Mouse (Mus musculus) embryonic facial prominence, embryonic 13.5 days (tissue): ENCODE measurements at regions not wholly inside any gene's neighbourhood (a gene's known extent, or its start where the extent isn't known, plus 50 kb on each side); places are given as distances from the start of the nearest gene placed in this dataset.
A peak's percentile ranks its signal among the peaks of the same experiment; 100 is the strongest.

Experiments
- ATAC-seq: fragments of 200-750 bp; cut with Nextera tagmentation; 2 replicates; pipeline ENCODE4 v1.8.0; 2017; ENCODE audit warnings: low read depth; ENCODE audit not compliant: insufficient number of reproducible peaks, insufficient read depth, low FRiP score, low TSS enrichment
- H3K27ac ChIP-seq: fragments of 300-500 bp; sonication (generic); 2 replicates; pipeline ENCODE4 v1.5.1; 2015; ENCODE audit warnings: moderate library complexity, mild to moderate bottlenecking, inconsistent platforms
- H3K27me3 ChIP-seq: fragments of 300-500 bp; sonication (generic); 2 replicates; pipeline ENCODE4 v1.6.1; 2015; ENCODE audit warnings: mild to moderate bottlenecking, inconsistent platforms
- H3K36me3 ChIP-seq: fragments of 300-500 bp; sonication (generic); 2 replicates; pipeline ENCODE4 v1.6.1; 2015; ENCODE audit warnings: mild to moderate bottlenecking, inconsistent platforms
- H3K4me1 ChIP-seq: fragments of 300-500 bp; sonication (generic); 2 replicates; pipeline ENCODE4 v1.6.1; 2015; ENCODE audit warnings: inconsistent platforms
- H3K4me2 ChIP-seq: fragments of 300-500 bp; sonication (generic); 2 replicates; pipeline ENCODE4 v1.6.1; 2015; ENCODE audit warnings: moderate library complexity, mild to moderate bottlenecking, inconsistent platforms
- H3K4me3 ChIP-seq: fragments of 300-500 bp; sonication (generic); 2 replicates; pipeline ENCODE4 v1.5.1; 2015; ENCODE audit warnings: mild to moderate bottlenecking, inconsistent platforms
- H3K9ac ChIP-seq: fragments of 300-500 bp; sonication (generic); 2 replicates; pipeline ENCODE4 v1.6.1; 2015; ENCODE audit warnings: mild to moderate bottlenecking, inconsistent platforms
- H3K9me3 ChIP-seq: fragments of 300-500 bp; sonication (generic); 2 replicates; pipeline ENCODE4 v1.6.1; 2016; ENCODE audit warnings: inconsistent platforms
- WGBS: fragments of 180-500 bp; shearing (Covaris S2); methylation state at CpG from one replicate; pipeline ENCODE4 v1.1.7; 2015; ENCODE audit warnings: mixed read lengths; 5-methylcytosine and 5-hydroxymethylcytosine counted together

DNA sequence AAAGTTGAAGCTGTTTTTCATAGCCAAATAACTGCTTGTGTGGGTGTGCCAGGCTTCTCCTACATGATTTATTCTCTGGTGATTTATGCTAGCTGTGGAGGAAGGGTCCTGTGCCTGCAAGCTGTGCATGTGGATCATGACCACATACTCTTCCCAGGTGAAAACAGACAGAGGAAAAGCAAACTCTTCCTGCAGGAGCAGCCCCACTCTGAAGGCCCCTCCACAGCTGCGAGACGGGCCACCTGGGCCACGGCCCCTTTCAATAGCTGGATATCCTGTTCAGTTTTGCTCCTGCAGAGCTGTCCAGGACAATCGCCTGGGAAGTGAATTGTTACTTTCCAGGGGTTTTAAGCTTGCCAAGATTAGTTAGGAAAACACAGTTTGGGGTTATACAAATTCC is 722.3 kb upstream of the Marcks start:
- H3K4me3 ChIP-seq: no peak overlapping the region
- peak overlapping the region; percentile 9; the same call in 1 of the 2 replicates for H3K27ac ChIP-seq
- H3K4me1 ChIP-seq: 0 out of 2 replicates have a peak, but pooled peaks cover 5% of the 10 kb centered on the region
- no peak overlapping the region for H3K4me2 ChIP-seq
- H3K36me3 ChIP-seq: no peaks in the 10 kb centered on the region
- WGBS: 46% methylated on average over 4 of the region's 4 CpGs
- ATAC-seq: no peak
- no peaks in the 10 kb centered on the region for H3K27me3 ChIP-seq
- H3K9ac ChIP-seq: no peak overlapping the region
- H3K9me3 ChIP-seq: no peaks in the 10 kb centered on the region

DNA sequence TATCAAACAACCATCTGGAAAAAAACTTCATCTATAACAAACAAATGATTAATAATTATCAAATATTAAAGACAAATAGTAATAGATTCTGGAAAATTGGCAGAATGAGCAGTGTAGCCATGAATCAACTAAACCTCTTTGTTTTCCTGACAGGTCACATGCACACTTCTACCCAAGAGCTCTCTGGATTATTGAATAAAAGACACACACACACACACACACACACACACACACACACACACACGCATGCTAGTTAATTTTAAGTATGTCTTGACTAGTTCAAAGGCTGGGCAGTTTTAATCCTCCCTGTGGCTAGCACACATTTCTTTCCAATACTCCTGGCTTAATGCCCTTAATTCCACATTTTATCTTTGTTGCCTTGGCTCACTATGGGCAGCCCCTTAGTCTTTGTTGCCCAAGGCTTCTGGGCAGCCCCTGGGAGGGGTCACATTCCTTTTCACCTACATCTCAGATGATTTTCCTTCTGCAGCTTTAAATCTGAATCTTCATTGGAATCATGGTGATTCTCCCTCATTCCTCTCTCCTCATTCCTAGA is 710.6 kb upstream of the Marcks start:
- ATAC-seq: no peak
- WGBS: 84% methylated on average over 1 of the region's 1 CpGs
- peaks cover 6% of the 10 kb centered on the region; the same call in 1 of the 2 replicates for H3K9me3 ChIP-seq
- no peaks in the 10 kb centered on the region for H3K27me3 ChIP-seq
- no peak overlapping the region for H3K4me3 ChIP-seq
- H3K9ac ChIP-seq: no peak overlapping the region
- H3K4me1 ChIP-seq: no peaks in the 10 kb centered on the region
- H3K36me3 ChIP-seq: no peaks in the 10 kb centered on the region
- no peak overlapping the region for H3K27ac ChIP-seq
- no peak overlapping the region for H3K4me2 ChIP-seq

DNA sequence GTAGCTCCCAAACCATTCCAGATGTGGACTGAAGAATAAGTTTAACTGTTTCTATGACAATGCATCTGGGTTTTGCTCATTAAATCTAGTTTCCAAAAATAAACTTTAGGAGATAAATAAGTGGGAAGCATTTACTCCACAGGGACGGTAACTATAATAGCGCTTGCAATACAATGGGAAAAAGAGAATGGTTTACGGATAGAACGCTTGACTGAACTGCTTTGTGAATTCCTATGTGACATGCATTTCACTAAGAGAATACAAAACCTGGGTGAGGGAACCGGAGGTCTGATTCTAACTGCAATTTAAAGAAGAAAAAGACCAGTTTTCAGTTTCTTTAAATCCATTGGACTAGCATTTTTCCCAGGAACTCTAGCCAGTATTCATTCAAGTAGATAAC is 704.1 kb upstream of the Marcks start:
- no peaks in the 10 kb centered on the region for H3K27me3 ChIP-seq
- no peaks in the 10 kb centered on the region for H3K9me3 ChIP-seq
- no peak overlapping the region for H3K27ac ChIP-seq
- ATAC-seq: no peak
- no peaks in the 10 kb centered on the region for H3K36me3 ChIP-seq
- H3K4me1 ChIP-seq: no peaks in the 10 kb centered on the region
- H3K4me3 ChIP-seq: no peak overlapping the region
- H3K4me2 ChIP-seq: no peak overlapping the region
- WGBS: 64% methylated on average over 5 of the region's 5 CpGs
- H3K9ac ChIP-seq: no peak overlapping the region

DNA sequence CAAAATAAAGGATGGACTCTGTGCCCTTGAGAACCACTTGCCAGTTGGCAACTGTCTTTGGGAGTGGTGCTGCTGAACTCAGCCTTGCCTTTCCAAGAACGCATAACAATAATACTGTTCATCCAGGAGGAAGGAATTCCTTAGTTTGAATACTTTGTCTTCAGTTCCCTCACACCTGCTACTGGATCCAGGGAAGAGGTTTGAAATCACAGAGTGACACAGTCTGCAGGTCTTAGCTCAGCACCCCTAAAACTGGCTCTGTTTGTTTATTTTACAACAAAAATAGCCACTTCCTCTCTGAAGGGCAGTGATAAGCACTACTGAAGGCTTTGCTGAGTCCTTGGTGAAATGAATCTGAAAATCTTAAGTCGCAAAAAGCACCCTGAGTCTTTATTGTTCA is 703.1 kb upstream of the Marcks start:
- Histone ChIP-seq H3K36me3 (no peaks in the 10 kb centered on the region), H3K4me1 (no peaks in the 10 kb centered on the region), H3K9me3 (no peaks in the 10 kb centered on the region), H3K27me3 (no peaks in the 10 kb centered on the region), H3K27ac (no peak overlapping the region), H3K4me2 (no peak overlapping the region), H3K9ac (no peak overlapping the region), H3K4me3 (no peak overlapping the region)
- no peak for ATAC-seq
- WGBS: 53% methylated on average over 2 of the region's 2 CpGs

DNA sequence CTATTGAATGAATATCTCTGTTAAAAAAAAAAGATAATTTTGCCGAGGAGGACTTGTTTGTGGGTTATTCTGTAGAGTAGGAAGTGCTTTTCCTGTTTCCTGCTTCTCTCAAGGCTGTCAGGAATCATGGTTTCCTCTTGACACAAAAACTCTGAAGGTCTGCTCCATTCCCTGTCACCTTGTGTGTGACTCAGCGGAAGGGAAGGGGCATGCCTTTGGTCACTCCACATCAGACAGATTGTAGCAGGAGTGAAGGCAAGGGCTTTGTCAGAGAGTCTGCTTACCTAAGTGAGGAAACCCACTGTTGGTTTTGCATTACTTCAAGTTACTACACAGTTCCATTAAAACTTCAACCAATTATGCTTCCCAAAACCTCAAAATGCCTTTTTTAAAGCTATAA is 699.0 kb upstream of the Marcks start:
- no peak overlapping the region for H3K9ac ChIP-seq
- ATAC-seq: no peak
- H3K4me2 ChIP-seq: no peak overlapping the region
- H3K9me3 ChIP-seq: no peaks in the 10 kb centered on the region
- no peaks in the 10 kb centered on the region for H3K36me3 ChIP-seq
- no peaks in the 10 kb centered on the region for H3K27me3 ChIP-seq
- 78% methylated on average over 2 of the region's 2 CpGs for WGBS
- no peak overlapping the region for H3K27ac ChIP-seq
- H3K4me3 ChIP-seq: no peak overlapping the region
- no peaks in the 10 kb centered on the region for H3K4me1 ChIP-seq

DNA sequence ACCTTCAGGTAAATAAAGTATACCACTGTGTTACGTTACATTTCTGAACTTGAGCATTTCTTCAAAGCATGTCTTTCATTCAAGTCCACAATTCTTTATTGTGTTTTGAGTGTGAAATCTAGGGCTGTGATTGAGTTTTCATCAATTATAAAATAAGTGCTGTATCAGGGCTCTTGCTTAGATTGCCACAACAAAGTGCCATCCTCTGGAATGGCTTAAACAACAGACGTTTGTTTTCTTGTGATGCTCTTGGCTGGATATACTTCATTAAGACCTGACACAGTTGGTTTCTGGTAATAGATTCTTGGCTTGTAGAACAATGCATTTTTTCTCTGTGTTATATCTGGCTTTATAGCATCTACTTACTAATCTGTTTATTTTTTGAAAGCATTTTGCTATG is 674.3 kb upstream of the Marcks start:
- H3K27me3 ChIP-seq: no peaks in the 10 kb centered on the region
- H3K9ac ChIP-seq: no peak overlapping the region
- no peaks in the 10 kb centered on the region for H3K4me1 ChIP-seq
- H3K4me3 ChIP-seq: no peak overlapping the region
- no peak overlapping the region for H3K27ac ChIP-seq
- ATAC-seq: no peak
- no peaks in the 10 kb centered on the region for H3K9me3 ChIP-seq
- H3K36me3 ChIP-seq: no peaks in the 10 kb centered on the region
- 74% methylated on average over 2 of the region's 2 CpGs for WGBS
- no peak overlapping the region for H3K4me2 ChIP-seq

DNA sequence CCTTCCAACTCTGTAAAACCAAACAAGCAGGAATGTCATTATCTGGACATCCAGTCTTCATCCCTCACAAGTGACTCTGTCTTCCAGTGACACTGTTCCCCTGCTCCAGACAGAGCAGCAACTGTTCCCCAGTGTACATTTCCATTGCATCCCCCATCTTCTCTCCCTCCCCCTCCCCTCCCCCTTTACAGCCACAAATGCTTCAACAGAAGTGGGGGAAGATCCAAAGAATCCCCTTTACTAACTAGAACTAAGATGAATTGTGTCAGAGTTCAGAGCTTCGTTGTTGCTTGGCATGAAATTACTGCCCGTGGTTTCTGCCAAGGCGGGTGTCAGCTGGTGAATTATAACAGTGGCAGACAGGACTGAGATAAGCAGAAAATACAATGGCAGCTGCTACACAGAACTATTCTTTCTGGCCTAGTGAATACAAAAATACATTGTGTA is 673.7 kb upstream of the Marcks start:
- Histone ChIP-seq H3K27me3 (no peaks in the 10 kb centered on the region), H3K36me3 (no peaks in the 10 kb centered on the region), H3K9me3 (no peaks in the 10 kb centered on the region), H3K4me2 (no peak overlapping the region), H3K4me3 (no peak overlapping the region), H3K4me1 (no peaks in the 10 kb centered on the region), H3K9ac (no peak overlapping the region), H3K27ac (no peak overlapping the region)
- 48% methylated on average over 3 of the region's 3 CpGs for WGBS
- ATAC-seq: no peak

DNA sequence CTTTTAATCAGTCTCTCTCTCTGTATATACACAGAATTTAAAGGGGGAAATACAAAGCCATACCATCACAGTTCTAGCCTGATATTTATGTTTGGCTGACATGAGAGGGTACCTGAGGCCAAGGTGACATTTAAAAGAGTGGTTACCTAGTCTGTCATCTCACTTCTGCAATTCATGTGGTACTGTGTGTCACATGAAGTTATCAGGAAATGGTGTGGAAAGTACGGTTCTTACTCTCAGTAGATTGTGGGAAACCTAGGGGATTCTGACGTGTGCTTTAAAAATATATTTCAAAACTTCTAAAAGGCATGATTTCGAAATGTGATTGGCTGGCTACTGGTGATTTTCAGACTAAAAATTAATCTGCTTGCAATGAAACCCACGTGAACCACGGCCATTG is 673.1 kb upstream of the Marcks start:
- Histone ChIP-seq H3K36me3 (no peaks in the 10 kb centered on the region), H3K4me2 (no peak overlapping the region), H3K9me3 (no peaks in the 10 kb centered on the region), H3K4me3 (no peak overlapping the region), H3K9ac (no peak overlapping the region), H3K27ac (no peak overlapping the region), H3K27me3 (no peaks in the 10 kb centered on the region), H3K4me1 (no peaks in the 10 kb centered on the region)
- no peak for ATAC-seq
- 81% methylated on average over 5 of the region's 5 CpGs for WGBS

DNA sequence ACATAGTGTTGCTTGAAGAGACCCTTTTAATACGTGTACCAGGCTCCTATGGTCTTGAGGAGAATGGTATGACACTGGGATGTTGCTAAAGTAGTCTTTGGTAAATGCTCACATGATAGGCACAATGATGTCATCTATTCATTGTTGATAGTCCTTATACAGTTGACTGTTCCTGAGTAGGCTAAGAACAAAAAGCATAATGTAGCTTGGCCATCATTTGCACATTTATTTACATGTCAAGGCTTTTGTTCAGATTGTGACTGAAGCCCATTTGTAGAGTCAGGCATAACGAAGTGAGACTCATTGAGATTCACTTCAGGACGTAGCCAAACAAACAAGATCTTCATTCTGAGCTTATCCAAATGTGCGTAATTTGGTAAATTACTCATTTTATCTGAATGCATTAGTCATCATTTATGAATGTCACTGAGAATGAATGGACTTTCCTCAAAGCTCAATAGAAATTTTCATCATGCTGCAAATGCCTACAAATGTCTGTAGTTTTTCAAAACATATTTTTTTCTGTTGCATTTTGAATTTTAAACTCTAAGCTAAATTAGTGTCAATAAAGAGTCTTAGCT is 664.6 kb upstream of the Marcks start:
- Histone ChIP-seq H3K9ac (no peak overlapping the region), H3K4me3 (no peak overlapping the region), H3K9me3 (no peaks in the 10 kb centered on the region), H3K4me1 (no peaks in the 10 kb centered on the region), H3K36me3 (no peaks in the 10 kb centered on the region), H3K27me3 (no peaks in the 10 kb centered on the region), H3K4me2 (no peak overlapping the region), H3K27ac (no peak overlapping the region)
- WGBS: 84% methylated on average over 4 of the region's 4 CpGs
- no peak for ATAC-seq

DNA sequence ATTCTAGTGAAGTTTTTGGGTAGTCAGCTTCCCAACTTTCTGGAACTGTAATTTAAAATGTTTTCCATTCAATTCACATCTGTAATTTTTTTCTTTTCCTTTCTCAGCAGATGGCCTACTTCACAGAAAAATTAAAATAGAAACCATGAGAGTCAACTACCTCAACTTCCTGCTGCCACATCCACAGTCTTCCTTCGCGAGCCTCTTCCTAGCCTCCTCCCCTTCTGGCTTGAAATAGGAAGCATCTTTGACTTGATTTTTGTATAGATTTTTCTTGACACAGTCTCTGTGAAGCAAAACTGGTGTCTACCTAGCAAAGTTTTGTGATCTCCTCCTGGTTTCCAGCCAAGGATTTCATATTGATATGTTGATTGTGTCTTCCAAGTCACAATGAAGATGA is 660.7 kb upstream of the Marcks start:
- no peak for ATAC-seq
- Histone ChIP-seq H3K36me3 (no peaks in the 10 kb centered on the region), H3K27ac (no peak overlapping the region), H3K4me1 (no peaks in the 10 kb centered on the region), H3K4me3 (no peak overlapping the region), H3K4me2 (no peak overlapping the region), H3K27me3 (no peaks in the 10 kb centered on the region), H3K9me3 (no peaks in the 10 kb centered on the region), H3K9ac (no peak overlapping the region)
- WGBS: 72% methylated on average over 2 of the region's 2 CpGs

DNA sequence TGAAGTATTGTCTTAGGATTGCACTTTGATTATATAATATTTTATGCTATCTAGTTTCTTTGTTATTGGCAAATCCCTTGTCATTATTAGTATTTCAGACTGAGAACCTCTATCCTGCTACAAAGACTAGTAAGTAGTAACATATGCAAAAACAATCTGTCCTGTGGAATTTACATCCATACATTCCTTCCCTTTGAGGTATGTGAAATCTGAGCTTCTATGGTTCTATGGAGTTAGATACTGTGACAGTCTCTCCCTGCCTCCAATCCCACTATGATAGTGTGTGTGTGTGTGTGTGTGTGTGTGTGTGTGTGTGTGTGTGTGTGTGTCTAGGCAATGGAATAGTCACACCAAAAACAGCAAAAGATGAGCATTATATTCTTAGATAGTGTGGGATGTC is 659.6 kb upstream of the Marcks start:
- Histone ChIP-seq H3K9me3 (no peaks in the 10 kb centered on the region), H3K4me3 (no peak overlapping the region), H3K27ac (peak overlapping the region; percentile 51; the same call in 1 of the 2 replicates), H3K4me1 (no peaks in the 10 kb centered on the region), H3K27me3 (no peaks in the 10 kb centered on the region), H3K36me3 (no peaks in the 10 kb centered on the region), H3K4me2 (no peak overlapping the region), H3K9ac (no peak overlapping the region)
- no peak for ATAC-seq

DNA sequence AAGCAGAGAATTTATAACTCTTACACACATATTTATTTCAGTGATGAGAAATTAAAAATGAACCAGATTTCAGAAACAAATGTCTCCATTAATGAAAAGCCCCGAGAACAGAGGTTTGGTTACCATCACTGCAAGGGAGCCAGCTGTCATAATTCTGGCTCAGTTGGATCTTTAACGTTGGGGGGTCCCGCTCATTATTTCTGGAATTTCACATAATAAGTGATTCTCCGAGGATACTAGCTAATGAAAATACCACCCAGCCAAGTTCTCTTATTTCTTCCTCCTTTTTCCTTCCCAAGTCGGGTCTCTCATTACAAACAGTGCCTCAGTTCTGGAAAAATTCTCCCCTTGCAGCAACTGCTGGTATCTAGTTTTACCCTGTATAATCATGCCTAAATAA is 659.0 kb upstream of the Marcks start:
- H3K27me3 ChIP-seq: no peaks in the 10 kb centered on the region
- H3K9me3 ChIP-seq: no peaks in the 10 kb centered on the region
- WGBS: 36% methylated on average over 5 of the region's 5 CpGs
- H3K9ac ChIP-seq: no peak overlapping the region
- no peak overlapping the region for H3K27ac ChIP-seq
- ATAC-seq: no peak
- H3K36me3 ChIP-seq: no peaks in the 10 kb centered on the region
- H3K4me1 ChIP-seq: no peaks in the 10 kb centered on the region
- H3K4me2 ChIP-seq: no peak overlapping the region
- no peak overlapping the region for H3K4me3 ChIP-seq
